Mouse (Mus musculus) erythroblast, embryonic 14.5 days (primary cell): ENCODE measurements around the gene Pdzd8. TPM values are rescaled to one million over a fixed set of nuclear protein-coding genes. Genes with fewer than 3 reads are reported as not detected.

Source experiments
- H3K27me3 ChIP-seq: 2 replicates; pipeline ENCODE4 v1.6.1; 2012; ENCODE audit warnings: inconsistent platforms; ENCODE audit not compliant: control insufficient read depth
- H3K36me3 ChIP-seq: 2 replicates; pipeline ENCODE4 v1.6.1; 2012; ENCODE audit warnings: mild to moderate bottlenecking, inconsistent platforms; ENCODE audit not compliant: control insufficient read depth
- H3K4me1 ChIP-seq: 2 replicates; pipeline ENCODE4 v1.6.1; 2012; ENCODE audit warnings: inconsistent platforms; ENCODE audit not compliant: control insufficient read depth
- H3K4me3 ChIP-seq: replicated peaks from 2 replicates; pipeline ENCODE3; 2012; ENCODE audit warnings: moderate library complexity, mild to moderate bottlenecking, inconsistent platforms
- H3K9me3 ChIP-seq: 2 replicates; pipeline ENCODE4 v1.6.1; 2012; ENCODE audit warnings: low read length, inconsistent platforms, mixed read lengths; ENCODE audit not compliant: control insufficient read depth
- GATA1 ChIP-seq: IDR thresholded peaks from 2 replicates; pipeline ENCODE4 v1.6.1; 2012; ENCODE audit warnings: low read length, inconsistent platforms, mixed read lengths
- TAL1 ChIP-seq: IDR thresholded peaks from 3 replicates; pipeline ENCODE4 v1.6.1; 2012; ENCODE audit warnings: low read length, inconsistent platforms, mixed read lengths
- polyA plus RNA-seq: library from polyadenylated mRNA; stranded (reverse); fragments of >175 nt; gene quantifications from 2 replicates; pipeline ENCODE4 v1.2.3, GENCODE M21; 2012

Gene Pdzd8
- polyA plus RNA-seq, 1 experiment = 0.36 TPM

GRCm38 (mm10) chr19:59316571-59316970 is 29.0 kb downstream of the Pdzd8 start:
- H3K27me3 ChIP-seq = no peaks in the 10 kb centered on the region
- H3K36me3 ChIP-seq = peaks cover 62% of the 10 kb centered on the region
- H3K4me1 ChIP-seq = peaks cover 11% of the 10 kb centered on the region
- no peak for TF ChIP-seq TAL1
- no peak for TF ChIP-seq GATA1
- H3K4me3 ChIP-seq = no peak overlapping the region
- H3K9me3 ChIP-seq = no peaks in the 10 kb centered on the region

GRCm38 (mm10) chr19:59315308-59315707 is 30.3 kb downstream of the Pdzd8 start:
- peaks cover 6% of the 10 kb centered on the region for H3K4me1 ChIP-seq
- no peak overlapping the region for H3K4me3 ChIP-seq
- no peaks in the 10 kb centered on the region for H3K9me3 ChIP-seq
- H3K36me3 ChIP-seq = peaks cover 59% of the 10 kb centered on the region
- TF ChIP-seq GATA1 = no peak
- no peak for TF ChIP-seq TAL1
- H3K27me3 ChIP-seq = no peaks in the 10 kb centered on the region

DNA sequence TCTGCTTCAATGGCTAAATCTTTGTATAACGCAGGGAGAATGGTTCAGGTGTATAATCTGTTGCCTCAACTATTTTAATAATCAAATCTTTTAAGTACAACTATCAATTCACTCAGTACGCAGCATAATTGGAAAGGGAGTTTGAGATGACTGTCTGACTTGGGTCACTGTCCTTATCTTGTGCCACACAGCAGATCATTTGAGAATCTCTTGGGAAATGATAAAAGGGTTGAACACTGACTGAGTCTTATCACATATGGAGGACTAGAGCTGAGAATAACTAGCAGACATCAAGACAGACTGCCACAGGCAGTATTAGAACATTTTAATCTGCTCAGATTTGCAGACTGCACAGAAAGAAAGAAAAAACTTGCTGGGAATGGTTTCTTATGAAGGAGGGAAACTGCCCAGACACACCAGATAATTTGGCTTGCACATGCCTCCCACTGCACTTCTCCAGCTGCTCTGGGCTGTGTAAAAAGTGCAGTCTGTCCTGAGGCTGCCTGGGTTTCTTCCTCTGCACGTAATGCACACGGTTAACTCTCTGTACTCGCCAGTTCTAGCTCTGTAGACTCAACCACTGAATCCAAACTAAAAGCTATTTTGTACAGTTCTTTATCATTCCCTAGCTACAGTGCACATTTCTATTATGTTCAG is 53.3 kb downstream of the Pdzd8 start:
- TF ChIP-seq GATA1 = no peak
- no peak for TF ChIP-seq TAL1
- H3K9me3 ChIP-seq = no peaks in the 10 kb centered on the region
- H3K4me3 ChIP-seq = no peak overlapping the region
- peaks cover 2% of the 10 kb centered on the region for H3K4me1 ChIP-seq
- peaks cover 22% of the 10 kb centered on the region for H3K36me3 ChIP-seq
- no peaks in the 10 kb centered on the region for H3K27me3 ChIP-seq

GRCm38 (mm10) chr19:59289811-59290210 is 55.8 kb downstream of the Pdzd8 start:
- no peak overlapping the region for H3K4me3 ChIP-seq
- peaks cover 9% of the 10 kb centered on the region for H3K36me3 ChIP-seq
- peaks cover 2% of the 10 kb centered on the region for H3K4me1 ChIP-seq
- no peak for TF ChIP-seq GATA1
- TF ChIP-seq TAL1 = no peak
- no peaks in the 10 kb centered on the region for H3K9me3 ChIP-seq
- no peaks in the 10 kb centered on the region for H3K27me3 ChIP-seq

GRCm38 (mm10) chr19:59289042-59289441 is 56.5 kb downstream of the Pdzd8 start:
- H3K4me1 ChIP-seq = peaks cover 2% of the 10 kb centered on the region
- no peaks in the 10 kb centered on the region for H3K9me3 ChIP-seq
- H3K36me3 ChIP-seq = peaks cover 8% of the 10 kb centered on the region
- H3K27me3 ChIP-seq = no peaks in the 10 kb centered on the region
- TF ChIP-seq TAL1 (no peak), GATA1 (no peak)
- no peak overlapping the region for H3K4me3 ChIP-seq

- Histone ChIP-seq H3K9me3 (no peaks in the 10 kb centered on the region), H3K4me1 (no peaks in the 10 kb centered on the region), H3K4me3 (no peak overlapping the region), H3K27me3 (no peaks in the 10 kb centered on the region), H3K36me3 (peaks cover 3% of the 10 kb centered on the region)
- no peak for TF ChIP-seq GATA1
- no peak for TF ChIP-seq TAL1
Observed at GRCm38 (mm10) chr19:59282001-59282400, 63.6 kb downstream of the Pdzd8 start.

GRCm38 (mm10) chr19:59280841-59281240 is 64.7 kb downstream of the Pdzd8 start:
- H3K9me3 ChIP-seq = no peaks in the 10 kb centered on the region
- no peaks in the 10 kb centered on the region for H3K36me3 ChIP-seq
- no peak overlapping the region for H3K4me3 ChIP-seq
- no peak for TF ChIP-seq TAL1
- no peaks in the 10 kb centered on the region for H3K27me3 ChIP-seq
- H3K4me1 ChIP-seq = no peaks in the 10 kb centered on the region

DNA sequence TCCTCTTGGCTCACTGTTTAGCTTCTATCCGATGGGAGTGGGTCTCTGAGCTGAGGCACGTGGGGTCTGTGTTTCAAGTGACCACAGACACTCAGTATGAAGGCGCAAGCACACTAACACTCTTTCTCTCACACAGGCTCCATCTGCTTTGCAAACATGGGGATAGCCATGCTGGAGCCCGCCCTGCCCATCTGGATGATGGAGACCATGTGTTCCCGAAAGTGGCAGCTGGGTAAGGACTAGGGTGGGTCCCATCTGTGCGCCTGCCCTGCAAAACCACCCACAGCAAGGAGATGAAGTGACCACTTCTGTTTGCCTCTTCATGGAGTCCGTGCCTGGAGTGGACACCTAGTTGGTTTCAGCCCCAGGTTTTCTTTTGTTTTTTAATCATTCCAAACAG is 69.2 kb downstream of the Pdzd8 start:
- no peaks in the 10 kb centered on the region for H3K4me1 ChIP-seq
- TF ChIP-seq TAL1 (no peak), GATA1 (no peak)
- no peaks in the 10 kb centered on the region for H3K27me3 ChIP-seq
- no peaks in the 10 kb centered on the region for H3K36me3 ChIP-seq
- H3K9me3 ChIP-seq = no peaks in the 10 kb centered on the region
- no peak overlapping the region for H3K4me3 ChIP-seq

GRCm38 (mm10) chr19:59273190-59273589 is 72.4 kb downstream of the Pdzd8 start:
- H3K27me3 ChIP-seq = no peaks in the 10 kb centered on the region
- no peaks in the 10 kb centered on the region for H3K9me3 ChIP-seq
- no peak for TF ChIP-seq GATA1
- TF ChIP-seq TAL1 = no peak
- no peak overlapping the region for H3K4me3 ChIP-seq
- no peaks in the 10 kb centered on the region for H3K36me3 ChIP-seq
- no peaks in the 10 kb centered on the region for H3K4me1 ChIP-seq

DNA sequence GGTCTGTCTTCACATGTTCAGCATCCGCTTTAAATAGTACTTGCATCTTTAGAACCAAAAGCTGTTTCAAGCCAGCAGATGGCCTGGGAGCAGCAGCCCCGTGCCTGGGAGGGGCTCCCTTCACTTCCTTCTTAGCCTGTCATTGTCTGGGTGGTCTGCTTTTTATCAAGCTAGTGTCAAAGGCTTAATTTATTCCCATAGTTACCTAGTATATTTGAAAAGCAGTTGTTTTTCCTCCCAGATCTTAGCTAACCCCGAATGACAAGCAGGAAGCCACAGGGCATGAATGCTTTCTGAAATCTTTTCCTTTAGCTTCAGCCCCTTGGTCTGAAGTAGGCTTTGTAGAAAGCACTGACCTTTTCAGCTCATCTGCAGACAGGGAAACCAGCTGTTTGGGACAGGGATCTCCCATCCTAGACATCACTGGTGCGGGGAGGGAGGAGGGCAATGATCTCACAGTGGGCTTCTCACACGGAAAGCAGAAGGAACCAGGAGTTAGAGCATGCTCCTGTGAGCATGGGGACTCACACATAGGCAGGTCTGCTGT is 78.1 kb downstream of the Pdzd8 start:
- H3K27me3 ChIP-seq = peaks cover 8% of the 10 kb centered on the region
- no peaks in the 10 kb centered on the region for H3K36me3 ChIP-seq
- no peaks in the 10 kb centered on the region for H3K9me3 ChIP-seq
- H3K4me3 ChIP-seq = no peak overlapping the region
- H3K4me1 ChIP-seq = no peaks in the 10 kb centered on the region
- no peak for TF ChIP-seq TAL1
- no peak for TF ChIP-seq GATA1
